Mouse (Mus musculus) lung, embryonic 14.5 days (tissue): Measurements from ENCODE around the gene Izumo1. TPM values are rescaled to one million over a fixed set of nuclear protein-coding genes. Genes with fewer than 3 reads are reported as not detected.
"Not testable (repeated sequence)": the region's sequence is repeated elsewhere in the genome, so short reads cannot be mapped to it uniquely, and the experiment has no call there.

Experiments used
- ATAC-seq: fragments of 200-750 bp; cut with Nextera tagmentation; 2 replicates; pipeline ENCODE4 v1.8.0; 2017; ENCODE audit warnings: mild to moderate bottlenecking, moderate TSS enrichment, moderate library complexity; ENCODE audit not compliant: insufficient read depth
- DNase-seq: peaks from one replicate; pipeline ENCODE4 v3.0.0-alpha.2; 2015
- H3K27ac ChIP-seq: fragments of 300-500 bp; sonication (generic); 2 replicates; pipeline ENCODE4 v1.5.1; 2014; ENCODE audit warnings: low read depth, mild to moderate bottlenecking, moderate library complexity
- H3K27me3 ChIP-seq: fragments of 300-500 bp; sonication (generic); 2 replicates; pipeline ENCODE4 v1.6.1; 2014; ENCODE audit warnings: low read length, control low read depth; ENCODE audit not compliant: insufficient read depth
- H3K36me3 ChIP-seq: fragments of 300-500 bp; sonication (generic); 2 replicates; pipeline ENCODE4 v1.6.1; 2014; ENCODE audit warnings: control low read depth; ENCODE audit not compliant: insufficient read depth
- H3K4me1 ChIP-seq: fragments of 300-500 bp; sonication (generic); 2 replicates; pipeline ENCODE4 v1.6.1; 2014; ENCODE audit warnings: antibody characterized with exemption, control low read depth; ENCODE audit not compliant: insufficient read depth
- H3K4me2 ChIP-seq: fragments of 300-500 bp; sonication (generic); 2 replicates; pipeline ENCODE4 v1.6.1; 2014; ENCODE audit warnings: mild to moderate bottlenecking
- H3K4me3 ChIP-seq: fragments of 300-500 bp; sonication (generic); 2 replicates; pipeline ENCODE4 v1.5.1; 2014; ENCODE audit warnings: low read depth, low read length
- H3K9ac ChIP-seq: fragments of 300-500 bp; sonication (generic); 2 replicates; pipeline ENCODE4 v1.6.1; 2014
- H3K9me3 ChIP-seq: fragments of 300-500 bp; sonication (generic); 2 replicates; pipeline ENCODE4 v1.6.1; 2016; ENCODE audit warnings: low read depth, low read length, control low read depth
- CTCF ChIP-seq: IDR thresholded peaks from 2 replicates; pipeline ENCODE4 v1.5.1; 2016; ENCODE audit warnings: antibody characterized with exemption, low read depth
- WGBS: fragments of 180-500 bp; shearing (Covaris S2); extraction: QIAGEN DNeasy Blood & Tissue Kit; methylation state at CpG from one replicate; pipeline ENCODE4 v1.1.7; 2014; 5-methylcytosine and 5-hydroxymethylcytosine counted together
- polyA plus RNA-seq: library from polyadenylated mRNA; unstranded; fragments of >200 nt; fragmentation: Nextera tagmentation; extraction: Ambion mirVana; gene quantifications from 2 replicates; pipeline ENCODE4 v1.2.1, GENCODE M21; 2014

The Izumo1 gene
- polyA plus RNA-seq, 1 experiment from 2014 or later, result 0.28 TPM

DNA sequence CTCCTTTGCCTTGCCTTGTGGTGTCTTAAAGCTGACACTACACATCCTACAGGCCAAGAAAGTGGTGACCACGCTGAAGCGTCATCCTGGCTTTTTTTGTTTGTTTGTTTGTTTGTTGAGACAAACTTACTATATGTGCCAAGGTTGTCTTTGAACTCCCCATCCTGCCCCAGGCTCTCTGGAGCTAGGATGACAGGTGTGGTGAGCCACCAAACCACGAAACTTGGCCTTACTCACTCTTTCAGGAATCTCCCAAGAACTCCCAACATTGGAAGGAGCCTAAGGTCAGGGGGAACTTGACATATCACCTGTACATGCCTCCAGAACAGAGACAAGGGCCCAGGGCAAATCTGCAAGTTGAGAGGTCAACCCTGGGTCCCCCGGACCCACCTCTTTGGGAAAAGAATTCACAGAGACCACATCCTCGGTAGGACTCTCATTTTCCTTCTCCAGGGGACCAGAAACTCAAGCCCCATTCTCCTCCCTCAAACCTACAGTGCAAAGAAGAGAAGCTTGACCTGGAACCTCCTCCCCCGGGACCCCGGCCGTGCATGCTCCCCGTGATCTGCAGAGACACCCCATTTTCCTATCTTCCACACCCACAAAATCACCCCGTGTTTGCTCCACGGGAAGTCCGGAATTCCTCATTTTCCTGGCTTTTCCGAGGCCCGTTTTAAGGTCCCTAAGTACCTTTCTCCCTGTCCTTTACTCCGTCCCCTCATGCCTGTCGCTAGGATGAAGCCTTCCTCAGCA lies 21.1 kb downstream of the Izumo1 start:
- TF ChIP-seq CTCF, result no peak
- H3K4me2 ChIP-seq, result peak overlapping the region; percentile 70
- no peak for DNase-seq
- H3K36me3 ChIP-seq, result 0 out of 2 replicates have a peak, but pooled peaks cover under 1% of the 10 kb centered on the region
- no peaks in the 10 kb centered on the region for H3K27me3 ChIP-seq
- H3K4me3 ChIP-seq, result peak overlapping the region; percentile 43
- H3K9ac ChIP-seq, result peak overlapping the region; percentile 63
- no peaks in the 10 kb centered on the region for H3K9me3 ChIP-seq
- no peak for ATAC-seq
- peak overlapping the region; percentile 89 for H3K27ac ChIP-seq
- peaks cover 27% of the 10 kb centered on the region for H3K4me1 ChIP-seq
- WGBS, result 25% methylated on average over 16 of the region's 16 CpGs

DNA sequence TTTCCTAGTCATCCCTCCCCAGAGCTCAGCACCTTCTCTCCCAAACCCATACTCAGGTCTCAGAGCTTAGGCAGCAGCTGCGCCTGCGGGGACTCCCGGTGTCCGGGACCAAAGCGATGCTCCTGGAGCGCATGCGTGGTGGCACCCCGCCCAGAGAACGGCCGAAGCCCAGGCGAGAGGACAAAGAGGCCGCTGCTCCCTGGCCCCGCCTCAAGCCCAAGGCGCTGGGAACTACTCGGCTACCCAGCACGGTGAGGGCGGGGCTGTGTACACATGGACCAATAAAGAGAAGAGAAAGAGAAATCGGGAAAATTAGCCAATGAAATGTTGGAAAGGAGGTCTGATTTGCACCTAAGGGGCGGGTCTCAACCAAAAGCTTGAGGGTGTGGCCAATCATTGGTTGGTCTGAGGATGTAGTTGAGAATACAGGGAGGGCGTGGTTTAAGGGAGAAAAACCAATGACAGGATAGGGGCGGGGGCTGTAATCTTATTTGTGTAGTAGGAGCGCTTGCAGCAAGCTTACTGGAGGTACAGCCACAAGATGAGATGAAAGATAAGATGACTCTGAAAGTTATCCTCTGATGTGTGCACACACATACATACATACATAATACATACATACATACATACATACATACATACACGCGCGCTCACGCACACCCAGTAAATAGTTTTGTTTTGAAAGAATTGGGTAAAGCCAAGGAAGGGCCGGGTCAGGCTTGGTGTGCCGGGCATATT lies 22.0 kb downstream of the Izumo1 start:
- Histone ChIP-seq H3K27ac (peak overlapping the region; percentile 89), H3K4me3 (peak overlapping the region; percentile 43), H3K4me1 (peaks cover 21% of the 10 kb centered on the region), H3K36me3 (no peaks in the 10 kb centered on the region), H3K27me3 (no peaks in the 10 kb centered on the region), H3K9me3 (no peaks in the 10 kb centered on the region), H3K4me2 (peak overlapping the region; percentile 70), H3K9ac (peak overlapping the region; percentile 63)
- DNase-seq (peak; percentile 99), ATAC-seq (peak; percentile 93)
- no peak for TF ChIP-seq CTCF
- WGBS, result 3% methylated on average over 28 of the region's 28 CpGs

DNA sequence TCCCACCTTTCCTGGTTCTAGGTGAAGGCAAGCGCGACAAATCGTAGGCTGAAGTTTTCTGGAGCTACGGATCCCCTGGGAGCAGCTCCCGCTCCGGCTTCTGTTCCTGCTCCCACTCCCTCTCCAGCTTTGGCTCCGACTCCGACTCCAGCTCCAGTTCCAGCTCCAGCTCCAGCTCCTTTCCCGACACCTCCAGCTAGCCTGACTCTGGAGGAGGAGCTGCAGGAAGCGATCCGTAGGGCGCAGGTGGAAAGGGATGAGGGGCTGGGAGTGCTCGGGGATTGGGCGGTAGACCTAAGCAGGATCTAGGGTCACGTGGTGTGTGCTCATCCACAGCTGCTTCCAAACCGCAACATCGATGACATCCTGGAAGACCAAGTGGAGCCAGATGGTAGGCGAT lies 22.6 kb downstream of the Izumo1 start:
- Histone ChIP-seq H3K4me2 (peak overlapping the region; percentile 70), H3K36me3 (no peaks in the 10 kb centered on the region), H3K27me3 (no peaks in the 10 kb centered on the region), H3K4me3 (peak overlapping the region; percentile 43), H3K4me1 (peaks cover 21% of the 10 kb centered on the region), H3K9me3 (no peaks in the 10 kb centered on the region), H3K9ac (peak overlapping the region; percentile 29), H3K27ac (peak overlapping the region; percentile 70)
- ATAC-seq (peak; percentile 10), DNase-seq (peak; percentile 72)
- 7% methylated on average over 18 of the region's 18 CpGs for WGBS
- no peak for TF ChIP-seq CTCF

DNA sequence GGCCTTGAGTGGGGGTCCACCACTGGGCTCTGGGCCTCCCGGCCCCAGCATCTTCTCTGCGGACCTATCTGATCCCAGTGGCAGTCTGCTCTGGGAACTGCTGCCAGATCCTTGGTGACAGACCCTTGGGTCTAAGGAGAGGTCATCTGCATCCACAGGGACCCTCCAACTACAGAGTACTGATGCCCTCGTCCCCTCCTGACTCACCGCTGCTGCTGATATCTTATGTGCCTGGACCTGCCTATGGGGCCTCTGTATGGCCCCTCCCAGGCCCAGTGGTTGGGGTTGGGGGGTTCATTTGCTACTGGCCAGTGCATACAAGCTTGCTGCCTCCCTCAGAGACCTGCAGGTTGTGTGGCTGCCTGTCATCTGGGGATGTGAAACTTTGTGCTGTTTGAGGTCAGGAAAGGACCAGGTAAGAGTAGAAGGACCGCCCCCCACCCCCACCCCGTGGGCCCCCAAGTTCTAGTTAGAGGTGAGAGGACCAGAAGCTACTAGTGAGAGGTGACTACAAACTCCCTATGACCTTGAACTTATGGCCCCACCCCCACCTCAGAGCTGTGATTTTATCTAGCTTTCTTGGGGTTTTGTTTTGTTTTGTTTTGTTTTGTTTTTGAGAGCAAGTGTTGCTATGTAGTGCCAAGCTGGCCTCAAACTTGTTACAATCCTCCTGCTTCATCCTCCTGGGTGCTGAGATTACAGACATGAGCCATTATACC lies 23.4 kb downstream of the Izumo1 start:
- no peaks in the 10 kb centered on the region for H3K36me3 ChIP-seq
- no peaks in the 10 kb centered on the region for H3K27me3 ChIP-seq
- peak overlapping the region; percentile 70; the same call in 1 of the 2 replicates for H3K4me2 ChIP-seq
- peak overlapping the region; percentile 29; the same call in 1 of the 2 replicates for H3K9ac ChIP-seq
- no peaks in the 10 kb centered on the region for H3K9me3 ChIP-seq
- H3K4me1 ChIP-seq, result peaks cover 21% of the 10 kb centered on the region
- DNase-seq, result no peak
- H3K27ac ChIP-seq, result no peak overlapping the region
- 67% methylated on average over 6 of the region's 6 CpGs for WGBS
- no peak overlapping the region for H3K4me3 ChIP-seq
- no peak for TF ChIP-seq CTCF
- no peak for ATAC-seq

DNA sequence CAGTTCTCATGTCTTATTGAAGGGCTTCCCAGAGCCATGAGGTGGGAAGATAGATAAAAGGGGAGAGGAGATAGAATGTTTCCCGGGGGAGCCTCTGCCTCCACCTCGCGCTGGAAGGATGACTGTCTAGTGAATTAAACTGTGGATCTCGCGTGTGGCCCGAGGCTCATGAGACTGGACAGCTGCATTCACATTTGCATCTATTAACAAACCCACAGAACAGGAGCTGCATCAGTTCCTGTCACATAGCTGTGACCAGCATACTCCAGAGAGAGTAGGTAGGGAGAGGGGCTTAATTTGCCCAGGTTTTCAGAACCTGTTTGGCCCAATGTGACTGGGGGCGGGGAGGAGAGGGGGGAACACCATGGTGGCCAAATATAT lies 24.0 kb downstream of the Izumo1 start:
- H3K27ac ChIP-seq, result no peak overlapping the region
- H3K9me3 ChIP-seq, result no peaks in the 10 kb centered on the region
- H3K27me3 ChIP-seq, result no peaks in the 10 kb centered on the region
- H3K4me2 ChIP-seq, result no peak overlapping the region
- no peak for DNase-seq
- H3K9ac ChIP-seq, result no peak overlapping the region
- no peaks in the 10 kb centered on the region for H3K36me3 ChIP-seq
- no peak overlapping the region for H3K4me3 ChIP-seq
- ATAC-seq, result no peak
- TF ChIP-seq CTCF, result no peak
- WGBS, result 80% methylated on average over 7 of the region's 7 CpGs
- peaks cover 18% of the 10 kb centered on the region for H3K4me1 ChIP-seq

DNA sequence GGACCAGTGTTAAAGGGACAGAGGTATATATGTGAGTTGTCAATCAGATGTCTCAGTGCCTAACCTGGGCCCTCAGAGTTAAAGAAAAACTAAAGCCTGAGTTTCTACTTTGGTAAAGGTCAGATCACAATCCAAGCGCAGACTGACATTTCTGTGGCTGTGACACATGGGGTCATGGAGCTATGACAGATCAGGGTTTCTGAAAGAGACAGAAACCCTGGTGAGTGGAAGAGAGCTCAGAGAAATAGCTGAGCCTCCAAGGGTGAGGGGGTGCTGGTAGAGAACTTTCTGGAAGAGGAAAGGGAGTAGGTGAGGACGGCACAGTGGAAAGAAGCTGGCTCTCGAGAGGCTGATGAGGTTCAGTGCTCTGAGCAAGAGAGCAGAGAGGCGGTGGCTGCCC lies 25.1 kb downstream of the Izumo1 start:
- H3K27ac ChIP-seq, result no peak overlapping the region
- H3K4me2 ChIP-seq, result no peak overlapping the region
- DNase-seq (no peak), ATAC-seq (no peak)
- no peak overlapping the region for H3K4me3 ChIP-seq
- H3K27me3 ChIP-seq, result no peaks in the 10 kb centered on the region
- no peaks in the 10 kb centered on the region for H3K9me3 ChIP-seq
- H3K4me1 ChIP-seq, result peaks cover 11% of the 10 kb centered on the region
- TF ChIP-seq CTCF, result no peak
- WGBS, result 72% methylated on average over 4 of the region's 4 CpGs
- H3K9ac ChIP-seq, result no peak overlapping the region
- H3K36me3 ChIP-seq, result no peaks in the 10 kb centered on the region

DNA sequence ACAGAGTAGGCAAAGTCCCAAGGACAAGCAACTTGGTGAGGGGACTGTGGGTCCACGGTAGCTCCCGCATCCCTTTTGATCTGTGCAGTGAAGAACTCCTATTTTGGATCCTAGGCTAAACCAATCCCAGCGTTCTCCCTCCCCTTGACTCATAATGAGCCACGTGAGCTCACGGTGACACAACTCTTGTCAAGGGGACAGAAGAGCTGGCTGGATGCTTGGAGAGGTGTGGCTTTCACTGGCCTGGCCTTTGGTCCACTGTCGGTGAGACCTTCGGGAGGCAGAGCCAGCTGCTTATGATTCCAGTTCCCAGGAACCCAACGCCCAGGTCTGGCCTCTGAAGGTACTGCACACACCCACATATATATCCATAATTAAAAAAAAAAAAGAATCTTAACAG lies 27.7 kb downstream of the Izumo1 start:
- H3K9ac ChIP-seq, result no peak overlapping the region
- no peak overlapping the region for H3K4me3 ChIP-seq
- no peaks in the 10 kb centered on the region for H3K4me1 ChIP-seq
- H3K27me3 ChIP-seq, result no peaks in the 10 kb centered on the region
- H3K36me3 ChIP-seq, result no peaks in the 10 kb centered on the region
- no peak for TF ChIP-seq CTCF
- no peaks in the 10 kb centered on the region for H3K9me3 ChIP-seq
- WGBS, result 68% methylated on average over 8 of the region's 8 CpGs
- no peak overlapping the region; the same call in 1 of the 2 replicates for H3K27ac ChIP-seq
- no peak overlapping the region for H3K4me2 ChIP-seq
- no peak for DNase-seq
- no peak for ATAC-seq

DNA sequence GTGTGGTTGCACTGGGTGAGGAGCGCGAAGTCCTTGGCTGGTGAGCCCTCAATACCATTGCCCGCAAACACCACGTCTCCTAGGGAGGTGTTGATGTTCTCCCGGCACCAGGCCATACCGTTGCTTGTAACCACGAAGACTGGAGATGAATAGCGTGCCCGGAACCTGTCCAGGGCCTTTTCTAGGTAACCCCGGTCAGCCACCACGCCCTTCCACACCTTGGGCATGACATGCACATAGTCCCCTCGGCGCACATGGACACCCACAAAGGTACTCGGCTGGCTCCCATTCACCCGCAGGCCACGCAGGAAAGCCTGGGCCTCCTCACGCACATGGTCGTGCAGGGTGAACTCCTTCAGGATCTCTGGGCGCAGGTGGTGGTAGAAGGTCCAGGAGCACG lies 28.9 kb downstream of the Izumo1 start:
- not testable (repeated sequence) for H3K27ac ChIP-seq, H3K9ac ChIP-seq, H3K4me3 ChIP-seq, H3K4me1 ChIP-seq, H3K27me3 ChIP-seq, H3K4me2 ChIP-seq, ATAC-seq, DNase-seq, H3K9me3 ChIP-seq, H3K36me3 ChIP-seq
- 93% methylated on average over 19 of the region's 20 CpGs for WGBS
